Mouse (Mus musculus): ENCODE measurements around the gene Dclre1b.
"Not testable (repeated sequence)": the region's sequence is repeated elsewhere in the genome, so short reads cannot be mapped to it uniquely, and the experiment has no call there.

Dclre1b gene

DNA sequence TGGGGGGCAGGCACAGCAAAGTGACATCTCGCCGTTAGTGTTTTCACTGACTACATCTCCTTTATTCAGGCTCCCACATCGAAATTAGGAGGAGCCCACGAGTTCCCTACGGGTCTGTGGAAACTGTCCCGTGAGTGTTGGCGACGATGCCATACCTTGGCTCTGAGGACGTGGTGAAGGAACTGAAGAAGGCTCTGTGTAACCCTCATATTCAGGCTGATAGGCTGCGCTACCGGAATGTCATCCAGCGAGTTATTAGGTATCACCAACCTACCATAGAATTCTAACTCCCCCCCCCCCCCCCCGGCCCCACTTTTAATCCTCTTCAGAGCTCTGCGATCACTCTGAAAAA is 531 bp upstream of the Dclre1b start:
- DNase-seq (ENCODE audit: low spot score) = no peak

DNA sequence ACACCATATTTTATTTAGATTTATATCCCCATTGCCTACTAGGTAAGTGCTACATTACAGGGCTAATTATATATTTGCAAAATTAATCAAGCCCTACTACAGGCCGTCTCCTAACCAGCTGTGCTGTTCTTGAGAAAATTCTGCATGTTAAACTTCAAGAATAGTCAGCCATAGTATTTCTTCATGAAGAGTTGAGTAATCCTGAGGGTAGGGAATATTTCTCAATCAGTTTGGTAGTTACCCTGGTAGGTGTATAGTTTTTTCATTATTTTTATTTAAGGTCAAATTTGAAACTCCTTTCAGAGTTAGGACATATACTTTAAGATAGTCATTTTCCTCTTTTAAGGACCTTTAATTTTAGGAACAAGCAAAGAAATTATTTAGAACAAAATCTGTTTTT is 3.6 kb downstream of the Dclre1b start:
- DNase-seq (ENCODE audit: low spot score) = no peak

DNA sequence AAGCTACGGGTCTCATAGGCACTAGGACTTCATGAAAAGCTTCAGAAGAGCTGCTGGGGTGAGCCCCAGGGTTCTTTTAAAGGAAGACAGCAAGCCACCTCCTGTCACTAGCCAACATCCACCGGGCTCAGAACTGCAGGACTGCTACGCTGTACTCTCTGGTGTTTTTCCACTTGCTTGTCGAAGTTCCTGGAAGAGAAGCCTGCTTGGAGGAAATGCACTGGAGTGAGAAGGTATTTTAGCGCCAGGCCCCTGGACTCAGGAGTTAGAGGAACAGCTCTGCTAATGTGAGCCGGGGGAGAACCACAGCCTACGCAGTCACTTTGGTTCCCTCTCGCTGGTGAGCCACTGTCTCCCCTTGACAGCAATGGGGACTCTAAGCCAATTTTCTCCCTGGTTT is 6.4 kb downstream of the Dclre1b start:
- no peak for DNase-seq (ENCODE audit: low spot score)

DNA sequence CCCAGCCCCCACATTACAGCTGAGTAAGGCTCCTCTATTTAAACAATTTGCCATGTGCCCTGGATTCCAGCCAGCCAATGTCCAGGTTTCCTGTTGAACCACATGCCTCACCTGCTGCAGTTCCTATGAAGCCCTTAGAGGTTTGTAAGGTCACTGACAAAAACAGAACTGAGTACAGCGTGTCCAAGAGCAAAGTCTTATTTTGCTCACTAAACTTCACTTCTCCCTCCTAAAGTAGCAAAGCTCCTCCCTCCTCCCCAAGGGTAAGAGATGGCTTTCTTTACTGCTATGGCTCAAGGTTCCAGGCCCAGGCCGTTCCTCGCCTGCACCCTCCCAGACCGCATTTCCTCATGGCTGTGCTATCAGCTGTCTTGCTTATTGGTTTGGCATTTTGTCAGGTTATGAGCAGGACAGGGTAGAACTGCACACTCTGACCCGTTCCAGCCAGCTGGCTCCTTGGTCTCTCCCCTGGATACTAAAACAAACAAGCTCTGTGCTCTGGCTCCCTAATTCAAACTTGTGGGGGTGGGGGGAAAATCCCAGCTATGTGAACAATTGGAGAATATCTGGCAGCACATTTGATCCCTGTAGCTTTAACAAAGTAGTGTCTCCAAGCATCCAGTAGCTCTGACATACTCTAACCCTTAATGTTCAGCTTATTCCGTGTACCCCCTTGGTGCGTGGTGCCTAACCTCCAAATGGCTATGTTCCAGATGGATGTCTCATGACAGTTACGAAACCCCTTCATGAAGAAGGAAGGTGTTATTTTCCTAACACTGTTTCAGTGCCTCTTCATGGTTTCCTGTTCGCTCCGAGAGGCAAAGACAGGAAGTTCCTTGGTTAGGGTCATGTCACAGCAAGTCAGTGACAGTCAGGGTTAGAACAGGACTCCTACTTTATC is 7.4 kb downstream of the Dclre1b start:
- peak; percentile 47 for DNase-seq (ENCODE audit: low spot score)

GRCm38 (mm10) chr3:103799507-103799906 is 9.7 kb downstream of the Dclre1b start:
- DNase-seq (ENCODE audit: low spot score) = no peak

DNA sequence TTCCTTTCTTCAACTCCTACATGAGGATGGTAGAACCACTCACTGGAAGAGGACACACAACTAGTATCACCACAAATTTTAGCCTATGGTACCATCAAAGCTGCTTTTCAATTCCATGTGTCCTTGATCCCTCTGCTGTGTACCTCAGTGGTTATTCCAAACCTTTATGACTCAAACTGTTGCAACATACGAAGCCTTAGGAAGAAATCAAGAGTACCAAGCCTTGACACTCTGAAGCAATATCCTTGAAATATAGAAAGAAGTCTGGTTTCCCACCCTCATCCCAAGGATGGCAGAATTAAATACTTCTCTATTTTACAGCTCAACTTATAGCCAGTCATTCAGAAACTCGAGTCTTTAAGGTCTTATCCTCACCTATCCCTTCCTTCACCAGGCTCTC is 12.9 kb downstream of the Dclre1b start:
- no peak for DNase-seq (ENCODE audit: low spot score)

- DNase-seq (ENCODE audit: low spot score) = no peak
Measured at GRCm38 (mm10) chr3:103792566-103792965, 16.7 kb downstream of the Dclre1b start.

DNA sequence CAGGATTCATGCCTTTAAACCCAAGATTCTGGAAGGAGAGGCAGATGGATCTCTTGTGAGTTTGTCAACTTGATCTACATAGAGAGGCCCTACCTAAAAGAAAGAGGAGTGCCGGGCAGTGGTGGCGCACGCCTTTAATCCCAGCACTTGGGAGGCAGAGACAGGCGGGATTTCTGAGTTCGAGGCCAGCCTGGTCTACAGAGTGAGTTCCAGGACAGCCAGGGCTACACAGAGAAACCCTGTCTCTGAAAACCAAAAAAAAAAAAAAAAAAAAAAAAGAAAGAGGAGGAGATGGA is 17.2 kb downstream of the Dclre1b start:
- DNase-seq (ENCODE audit: low spot score) = not testable (repeated sequence)

- peak; percentile 86 for DNase-seq (ENCODE audit: low spot score)
Measured at GRCm38 (mm10) chr3:103791230-103792110, 17.8 kb downstream of the Dclre1b start, which contains the start of gene Hipk1. Gene Hipk1 (minus strand): TSS chr3:103791563.

DNA sequence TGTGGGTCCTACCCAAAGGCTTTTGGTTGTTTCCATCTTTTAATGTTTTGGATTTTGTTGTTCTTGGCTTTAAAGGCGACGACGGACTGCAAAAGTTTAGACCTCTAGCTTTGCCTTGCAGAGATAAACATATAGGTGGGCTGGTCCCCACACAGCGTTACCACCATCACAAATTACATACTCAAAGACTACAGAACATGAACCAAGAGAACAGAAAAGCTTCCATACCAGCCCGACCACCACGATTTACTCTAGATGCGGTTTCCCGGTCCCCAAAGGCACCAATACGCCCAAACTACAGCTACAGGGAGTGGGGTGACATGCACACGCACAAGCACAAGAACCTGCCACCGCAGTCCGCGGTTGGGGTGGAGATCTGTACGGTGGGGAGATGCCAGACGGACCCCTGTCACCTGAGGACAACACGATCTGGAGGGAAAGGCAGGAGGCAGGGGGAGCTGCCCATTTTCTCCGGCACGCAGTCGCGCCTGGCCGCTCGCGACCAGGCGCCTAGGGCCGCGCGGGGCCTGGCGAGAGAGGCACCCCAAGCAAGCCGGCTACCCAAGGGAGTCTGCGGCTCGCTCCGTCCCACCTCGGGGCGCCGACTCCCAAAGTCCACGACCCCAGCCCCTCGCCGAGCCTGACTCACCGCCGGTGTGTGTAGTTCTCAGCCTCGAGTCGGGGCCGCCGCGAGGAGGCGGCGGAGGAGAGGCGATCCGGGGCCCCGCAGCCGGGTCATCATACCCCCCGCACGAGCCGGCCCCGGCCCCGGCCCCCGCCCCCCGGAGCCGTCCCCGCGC is 18.7 kb downstream of the Dclre1b start:
- peak; percentile 49 for DNase-seq (ENCODE audit: low spot score)

DNA sequence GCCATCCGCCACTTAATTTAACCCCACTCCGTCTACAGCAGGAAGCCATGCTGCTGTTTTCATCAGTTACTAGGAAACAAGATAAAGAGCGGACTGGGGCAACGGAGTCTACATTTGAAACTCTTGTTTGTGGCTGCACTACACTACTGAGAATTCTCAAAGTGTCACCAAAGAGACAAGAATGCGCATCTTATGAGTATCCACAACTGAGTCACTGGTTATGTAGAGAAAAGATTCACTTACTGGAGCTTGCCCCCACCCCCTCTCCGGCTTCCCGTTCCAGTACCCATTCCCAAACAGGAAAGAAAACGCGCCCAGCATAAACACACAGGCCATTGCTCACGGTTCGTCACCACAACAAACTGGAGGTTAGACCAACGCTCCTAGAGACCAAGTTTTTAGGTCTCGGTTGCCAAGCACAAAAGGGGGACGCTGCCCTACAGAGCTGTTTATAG is 19.3 kb downstream of the Dclre1b start:
- no peak for DNase-seq (ENCODE audit: low spot score)

- DNase-seq (ENCODE audit: low spot score) = no peak
Measured at GRCm38 (mm10) chr3:103789096-103789495, 20.1 kb downstream of the Dclre1b start.

GRCm38 (mm10) chr3:103787225-103787624 is 22.0 kb downstream of the Dclre1b start:
- DNase-seq (ENCODE audit: low spot score) = no peak

DNA sequence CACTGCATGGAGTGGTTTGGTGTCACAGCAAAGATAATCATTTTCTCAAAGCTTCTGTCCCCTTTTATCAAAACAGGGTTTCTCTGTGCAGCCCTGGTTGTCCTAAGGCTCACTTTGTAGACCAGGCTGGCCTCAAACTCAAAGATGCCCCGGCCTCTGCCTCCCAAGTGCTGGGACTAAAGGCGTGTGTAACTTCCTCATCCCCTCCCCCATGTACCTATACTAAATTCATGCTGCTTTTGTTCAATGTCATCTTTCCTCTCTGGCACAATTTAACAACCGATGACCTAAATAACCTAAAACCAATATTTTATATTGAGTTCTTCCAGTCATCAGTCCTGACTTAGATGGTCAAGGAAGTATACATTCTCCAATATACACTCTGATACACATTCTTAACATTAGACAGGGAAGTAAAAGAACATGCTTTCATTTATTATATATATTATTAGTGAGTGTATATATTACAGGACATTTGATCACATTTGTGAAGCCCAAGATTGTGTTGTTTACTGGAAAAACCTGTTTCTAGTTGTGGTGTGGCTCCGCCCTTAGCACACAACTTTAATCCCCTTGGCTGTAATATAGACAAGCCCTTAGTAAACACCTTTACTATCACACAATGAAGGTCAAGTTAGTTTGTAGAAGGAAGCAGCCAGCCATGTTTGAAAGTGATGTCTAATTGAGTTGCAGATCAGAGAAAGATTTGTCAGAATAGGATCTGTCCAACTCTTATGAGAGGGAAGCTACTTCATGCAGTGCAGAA is 26.2 kb downstream of the Dclre1b start:
- no peak for DNase-seq (ENCODE audit: low spot score)

DNA sequence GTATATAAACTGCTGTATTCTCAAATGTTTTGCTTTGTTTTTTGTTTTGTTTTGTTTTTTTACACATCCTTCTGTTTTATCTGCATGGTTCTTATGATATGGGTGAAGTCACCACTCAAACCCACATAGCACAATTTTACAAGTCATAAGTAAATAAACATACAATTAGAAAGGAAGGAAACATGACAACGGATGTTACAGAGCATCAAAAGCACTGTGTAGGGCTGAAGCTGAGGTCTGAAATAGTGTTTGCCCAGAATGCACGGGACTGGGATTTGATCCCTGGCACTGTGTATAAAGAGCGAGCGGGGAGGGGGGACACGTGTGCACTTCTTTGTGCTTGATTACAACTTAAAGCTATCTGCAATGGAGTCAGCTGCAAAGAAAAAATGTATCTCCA is 28.5 kb downstream of the Dclre1b start:
- DNase-seq (ENCODE audit: low spot score) = no peak

DNA sequence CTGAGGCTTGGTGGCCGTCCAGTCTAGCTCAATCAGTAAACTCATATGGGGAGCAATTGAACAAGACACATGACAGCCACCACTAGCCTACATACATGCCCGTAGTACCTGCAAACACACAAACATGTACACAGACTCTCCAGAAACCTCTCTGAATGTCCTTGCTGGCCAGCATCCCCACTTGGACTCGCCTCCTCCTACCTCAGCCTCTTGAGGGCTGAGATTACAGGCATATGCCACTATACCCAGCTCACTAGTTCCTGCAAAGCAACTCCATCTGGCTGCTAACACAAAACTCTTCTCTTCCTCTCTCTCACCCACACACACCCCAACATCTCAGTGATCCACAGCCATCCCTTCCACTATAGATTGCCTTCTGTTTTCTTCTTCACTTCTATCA is 29.0 kb downstream of the Dclre1b start:
- no peak for DNase-seq (ENCODE audit: low spot score)

DNA sequence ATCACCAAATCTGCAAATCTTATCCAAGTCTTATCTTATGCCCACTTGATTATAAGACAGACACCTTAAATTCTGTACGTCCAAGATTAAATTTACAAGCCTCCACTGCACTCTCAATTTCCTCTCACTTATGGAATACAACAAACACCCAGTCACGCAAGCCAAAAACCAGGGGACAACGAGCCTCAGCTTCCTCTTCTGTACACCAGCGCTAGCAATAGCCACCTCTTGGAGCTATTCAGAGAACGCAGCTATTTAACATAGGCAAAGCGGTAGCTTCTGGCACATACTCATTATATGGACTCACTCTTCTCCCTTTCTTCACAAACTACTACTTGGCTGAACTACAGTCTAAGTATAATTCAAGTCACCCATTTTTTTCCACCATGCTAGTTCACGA is 30.1 kb downstream of the Dclre1b start:
- DNase-seq (ENCODE audit: low spot score) = no peak

- no peak for DNase-seq (ENCODE audit: low spot score)
Measured at GRCm38 (mm10) chr3:103778660-103779059, 30.6 kb downstream of the Dclre1b start.

DNA sequence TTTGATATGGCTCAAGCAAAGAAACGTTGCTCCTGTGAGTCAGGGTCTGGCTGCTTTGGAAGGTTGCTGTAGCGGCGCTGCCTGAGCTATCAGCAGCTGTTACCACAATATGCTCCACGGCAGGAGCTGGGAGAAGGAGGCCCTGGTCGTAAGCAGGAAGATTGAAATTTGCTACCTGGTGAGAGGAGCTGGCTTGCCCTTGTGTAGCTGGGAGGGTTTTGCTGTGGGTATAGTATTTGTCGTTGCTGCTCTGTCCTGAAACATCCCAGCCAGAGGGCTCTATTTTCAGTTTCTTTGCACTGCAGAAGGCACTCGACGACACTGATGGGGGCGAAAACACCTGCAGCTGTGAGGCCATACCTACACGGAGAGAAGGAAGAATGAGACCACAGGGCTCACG is 31.3 kb downstream of the Dclre1b start:
- DNase-seq (ENCODE audit: low spot score) = no peak

DNA sequence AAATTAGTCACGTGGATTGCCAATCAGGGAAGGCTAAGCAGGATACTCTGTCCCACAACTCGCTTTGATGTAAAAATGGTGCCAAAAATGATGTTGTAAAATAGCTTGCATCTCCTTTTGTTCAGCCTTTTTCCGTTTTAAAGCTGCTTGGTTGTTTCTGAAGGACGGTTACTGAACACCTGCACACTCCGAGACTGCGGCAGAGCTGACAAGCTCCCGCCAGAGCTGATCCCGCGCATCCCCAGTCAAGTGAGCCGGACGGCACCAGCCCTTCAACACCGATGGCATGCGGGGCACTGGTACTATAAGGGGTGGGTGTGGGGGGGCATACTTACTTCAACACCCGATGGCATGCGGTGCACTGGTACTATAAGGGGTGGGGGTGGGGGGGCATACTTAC is 35.2 kb downstream of the Dclre1b start:
- no peak for DNase-seq (ENCODE audit: low spot score)

GRCm38 (mm10) chr3:103773508-103773907 is 35.7 kb downstream of the Dclre1b start:
- DNase-seq (ENCODE audit: low spot score) = no peak

DNA sequence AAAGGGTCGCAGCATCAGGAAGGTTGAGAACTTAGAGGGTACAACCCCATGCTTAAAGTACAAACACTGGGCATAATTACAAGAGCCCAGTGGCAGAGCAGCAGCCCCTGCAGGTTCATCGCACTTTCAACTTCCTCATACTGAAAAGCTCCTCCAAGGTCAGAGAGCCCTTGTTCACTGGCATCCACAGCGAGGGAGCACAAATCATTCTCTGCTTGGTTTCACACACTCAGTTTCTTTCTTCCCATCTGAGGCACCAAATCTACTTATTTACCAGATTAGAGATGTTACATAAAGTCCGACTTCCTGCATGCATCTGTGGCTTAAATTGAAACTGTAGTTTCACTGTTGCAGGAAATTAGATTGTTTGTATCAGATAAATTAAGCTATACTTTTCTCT is 36.4 kb downstream of the Dclre1b start:
- no peak for DNase-seq (ENCODE audit: low spot score)

Measured in urinary bladder, postnatal 25 days (tissue).